Mouse (Mus musculus) CH12.LX (cell line): ENCODE data around the gene Nemp1.

Source experiments
- CHD1 ChIP-seq: IDR thresholded peaks from 2 replicates; pipeline ENCODE4 v1.6.1; 2012; ENCODE audit warnings: low read depth, low read length, improper control_type of control experiment, inconsistent platforms
- CTCF ChIP-seq, 2 experiments: IDR thresholded peaks in 1 of 2; conservative IDR thresholded peaks in 1 of 2; 2 replicates each; pipeline ENCODE4 v1.5.1; 2011 to 2012; ENCODE audit warnings: low read depth in 2 of 2, low read length in 2 of 2, improper control_type of control experiment in 1 of 2, inconsistent platforms in 1 of 2, mild to moderate bottlenecking in 1 of 2, moderate library complexity in 1 of 2
- EP300 ChIP-seq: IDR thresholded peaks from 2 replicates; pipeline ENCODE4 v1.6.1; 2011; ENCODE audit warnings: low read length, improper control_type of control experiment
- ETS1 ChIP-seq: conservative IDR thresholded peaks from 2 replicates; pipeline ENCODE4 v1.6.1; 2012; ENCODE audit warnings: low read depth, mild to moderate bottlenecking, inconsistent platforms, low read length, improper control_type of control experiment, moderate library complexity
- MAFK ChIP-seq: IDR thresholded peaks from 2 replicates; pipeline ENCODE4 v1.6.1; 2011; ENCODE audit warnings: low read length, improper control_type of control experiment; ENCODE audit not compliant: insufficient replicate concordance
- MEF2A ChIP-seq: IDR thresholded peaks from 2 replicates; pipeline ENCODE4 v1.6.1; 2014; ENCODE audit warnings: low read depth, mild to moderate bottlenecking, inconsistent platforms, low read length, improper control_type of control experiment, borderline replicate concordance
- MYC ChIP-seq: IDR thresholded peaks from 2 replicates; pipeline ENCODE4 v1.6.1; 2011; ENCODE audit warnings: low read depth, mild to moderate bottlenecking, improper control_type of control experiment, low read length
- NELFE ChIP-seq: IDR thresholded peaks from 2 replicates; pipeline ENCODE4 v1.6.1; 2011; ENCODE audit warnings: low read depth, low read length, improper control_type of control experiment
- POLR2A ChIP-seq: IDR thresholded peaks from 2 replicates; pipeline ENCODE4 v1.6.1; 2011; ENCODE audit warnings: low read depth, mild to moderate bottlenecking, improper control_type of control experiment, low read length
- TCF12 ChIP-seq: IDR thresholded peaks from 2 replicates; pipeline ENCODE4 v1.6.1; 2014; ENCODE audit warnings: low read depth, mild to moderate bottlenecking, inconsistent platforms, low read length, improper control_type of control experiment
- USF1 ChIP-seq: IDR thresholded peaks from 2 replicates; pipeline ENCODE4 v1.6.1; 2014; ENCODE audit warnings: low read depth, mild to moderate bottlenecking, inconsistent platforms, low read length, improper control_type of control experiment
- ZKSCAN1 ChIP-seq: IDR thresholded peaks from 2 replicates; pipeline ENCODE4 v1.6.1; 2012; ENCODE audit warnings: low read depth, inconsistent platforms, low read length, improper control_type of control experiment, borderline replicate concordance

DNA sequence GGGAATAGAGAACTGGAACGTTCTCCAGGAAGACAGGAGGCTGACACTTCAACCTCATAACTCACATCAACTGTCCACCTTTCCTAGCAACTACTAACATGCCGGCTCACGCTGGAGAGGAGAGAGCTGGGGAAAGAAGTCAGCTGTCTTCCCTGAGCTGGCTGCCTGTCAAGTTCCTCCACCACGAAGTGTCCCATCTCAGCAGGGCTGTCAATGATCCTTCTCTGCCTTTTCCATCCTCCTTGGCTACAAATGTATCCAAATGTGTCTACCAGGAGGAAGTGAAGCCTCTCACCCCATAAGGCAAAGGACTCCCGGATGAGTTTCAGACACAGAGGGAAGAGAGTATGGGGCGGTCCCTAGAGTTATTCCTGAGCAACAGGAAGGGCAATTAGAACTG is 48.5 kb upstream of the Nemp1 start:
- TF ChIP-seq CTCF (conservative IDR thresholded peaks at IDR 0.05 in 1 of 2, IDR thresholded peaks at IDR 0.05 in 1 of 2; ENCODE audit: low read depth in 2 of 2, low read length in 2 of 2) (no peak), POLR2A (no peak), MAFK (no peak), ETS1 (no peak), USF1 (no peak), EP300 (no peak), MEF2A (no peak), CHD1 (no peak), ZKSCAN1 (no peak), NELFE (no peak), MYC (no peak), TCF12 (no peak)
